Mouse (Mus musculus): Measurements from ENCODE around the gene Sept11. TPM values are rescaled to one million over a fixed set of nuclear protein-coding genes. Genes with fewer than 3 reads are reported as not detected.
A peak's percentile ranks its signal among the peaks of the same experiment; 100 is the strongest.

The Sept11 gene
- polyA plus RNA-seq, 1 experiment from 2014 or later = 42.5 TPM

DNA sequence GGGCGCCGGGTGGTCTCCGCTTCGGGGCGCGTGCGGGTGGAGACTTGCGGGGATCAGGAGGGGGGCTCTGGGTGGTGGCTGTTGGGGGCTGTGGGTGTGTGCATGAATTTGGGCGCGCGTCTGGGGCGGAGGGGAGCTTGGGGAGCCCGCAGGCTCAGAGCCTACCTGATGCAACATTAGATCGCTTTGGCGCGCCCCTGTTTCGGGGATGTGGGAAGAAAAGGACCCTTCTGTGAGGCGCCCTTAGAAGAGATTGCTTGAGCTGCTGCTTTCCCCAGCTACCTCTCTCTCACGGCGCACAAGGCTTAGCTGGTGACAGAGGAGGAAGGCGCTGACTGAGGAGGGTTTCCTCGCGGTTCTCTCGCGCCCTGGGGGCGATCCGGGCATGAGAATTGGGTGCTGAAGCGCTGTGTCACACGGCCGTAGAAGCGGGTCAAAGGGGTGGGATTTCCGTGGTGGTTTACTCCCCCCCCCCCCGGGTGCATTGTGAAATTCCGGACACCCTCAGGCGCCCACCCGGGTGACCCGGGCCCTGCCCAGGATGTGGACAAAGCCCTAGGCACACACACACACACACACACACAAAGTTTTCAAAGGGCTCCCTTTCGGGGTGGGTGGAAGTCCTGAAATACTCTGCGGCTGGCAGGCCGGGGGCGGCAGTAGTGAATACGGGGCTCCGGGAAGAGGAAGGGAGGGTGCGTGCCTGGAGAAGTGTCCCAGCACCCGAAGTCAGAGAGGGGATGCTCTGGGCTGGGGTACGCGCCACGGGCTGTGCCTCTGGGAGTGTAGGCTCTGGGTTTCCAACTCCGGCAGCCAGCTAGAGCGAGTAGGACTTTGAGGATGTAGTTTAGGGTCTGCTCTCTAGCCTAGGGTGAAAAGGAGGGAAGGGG lies 646 bp downstream of the Sept11 start:
- no peaks in the 10 kb centered on the region for H3K36me3 ChIP-seq (ENCODE audit: control insufficient read depth, insufficient read depth, low read length)
- H3K27ac ChIP-seq (replicated peaks) = peak overlapping the region; percentile 91
- peak overlapping the region; percentile 84 for H3K9ac ChIP-seq (ENCODE audit: low read length)
- peak; percentile 48 for DNase-seq (ENCODE audit: low spot score)
- under 1% methylated on average over 50 of the region's 50 CpGs for WGBS
- peak; percentile 30 for ATAC-seq (ENCODE audit: low FRiP score, low TSS enrichment)
- peak overlapping the region; percentile 88 for H3K4me3 ChIP-seq (ENCODE audit: low read depth, low read length)
- no peaks in the 10 kb centered on the region for H3K9me3 ChIP-seq (ENCODE audit: control insufficient read depth, low read length)
- no peaks in the 10 kb centered on the region for H3K27me3 ChIP-seq (ENCODE audit: control insufficient read depth, insufficient read depth, low read length)
- H3K4me1 ChIP-seq (replicated peaks; ENCODE audit: control insufficient read depth, insufficient read depth) = peaks cover 8% of the 10 kb centered on the region
- TF ChIP-seq EP300 (optimal IDR thresholded peaks at IDR 0.05) (no peak), CTCF (IDR thresholded peaks at IDR 0.05; ENCODE audit: low read depth) (no peak)
- H3K4me2 ChIP-seq (replicated peaks; ENCODE audit: low read depth) = peak overlapping the region; percentile 88

DNA sequence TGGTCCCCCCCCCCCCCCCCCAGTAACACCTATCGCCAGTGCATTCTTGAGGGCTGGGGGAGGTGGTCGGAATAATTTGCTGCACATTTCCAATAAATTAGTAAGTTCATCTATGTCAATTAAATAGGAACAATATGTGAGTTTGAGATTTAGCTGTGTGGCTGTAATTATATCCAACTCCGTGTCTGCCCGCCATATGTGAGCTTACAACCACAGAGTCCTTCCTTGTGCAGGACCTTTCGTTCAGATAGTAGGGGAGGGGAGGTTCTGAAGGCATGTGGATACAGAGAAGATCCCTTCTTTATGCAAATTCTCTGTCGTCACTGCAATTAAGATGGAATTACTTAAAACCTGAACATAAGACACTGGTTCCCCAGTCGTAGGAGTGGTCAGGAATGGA lies 2.1 kb downstream of the Sept11 start:
- Histone ChIP-seq H3K4me3 (ENCODE audit: low read depth, low read length) (peak overlapping the region; percentile 88), H3K27me3 (ENCODE audit: control insufficient read depth, insufficient read depth, low read length) (no peaks in the 10 kb centered on the region), H3K4me1 (replicated peaks; ENCODE audit: control insufficient read depth, insufficient read depth) (peaks cover 8% of the 10 kb centered on the region), H3K36me3 (ENCODE audit: control insufficient read depth, insufficient read depth, low read length) (no peaks in the 10 kb centered on the region), H3K27ac (replicated peaks) (no peak overlapping the region), H3K9ac (ENCODE audit: low read length) (no peak overlapping the region), H3K9me3 (ENCODE audit: control insufficient read depth, low read length) (no peaks in the 10 kb centered on the region), H3K4me2 (replicated peaks; ENCODE audit: low read depth) (peak overlapping the region; percentile 88)
- DNase-seq (ENCODE audit: low spot score) (no peak), ATAC-seq (ENCODE audit: low FRiP score, low TSS enrichment) (no peak)
- 70% methylated on average over 7 of the region's 7 CpGs for WGBS
- TF ChIP-seq CTCF (IDR thresholded peaks at IDR 0.05; ENCODE audit: low read depth) (no peak), EP300 (optimal IDR thresholded peaks at IDR 0.05) (no peak)

DNA sequence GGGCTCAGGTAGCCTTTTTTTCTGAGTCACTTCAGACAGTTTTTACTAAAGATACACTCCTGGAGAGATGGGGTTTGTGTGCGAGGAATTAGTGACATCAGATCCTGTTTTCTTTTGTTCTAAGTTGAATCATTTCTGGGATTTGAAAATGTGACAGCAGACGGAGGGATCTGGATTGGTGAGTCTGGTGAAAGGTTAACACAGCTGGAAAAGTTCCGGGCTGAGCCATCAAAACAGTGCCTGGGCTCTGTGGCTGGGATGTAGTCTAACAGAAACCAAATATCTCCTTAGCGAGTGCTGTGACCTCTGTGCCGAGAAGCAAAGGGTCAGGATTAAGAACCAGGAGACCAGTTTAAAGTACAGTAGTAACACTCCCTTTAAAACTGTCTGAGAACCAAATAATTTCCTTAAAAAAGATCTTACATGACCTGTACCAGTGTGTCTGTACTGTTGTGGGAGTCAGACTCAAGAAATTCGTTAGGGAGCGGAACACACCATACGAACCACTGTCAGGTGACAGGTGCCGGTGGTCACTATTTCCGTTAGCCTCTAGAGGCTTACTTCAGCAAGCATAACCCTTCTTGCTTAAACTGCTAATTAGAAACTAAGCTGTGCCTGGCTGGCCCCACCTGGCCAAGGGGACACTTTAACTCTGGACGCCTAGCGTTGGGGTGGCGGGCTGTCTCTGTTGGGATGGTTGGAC lies 4.1 kb downstream of the Sept11 start:
- H3K4me3 ChIP-seq (ENCODE audit: low read depth, low read length) = no peak overlapping the region
- peaks cover 3% of the 10 kb centered on the region for H3K4me1 ChIP-seq (replicated peaks; ENCODE audit: control insufficient read depth, insufficient read depth)
- no peaks in the 10 kb centered on the region for H3K27me3 ChIP-seq (ENCODE audit: control insufficient read depth, insufficient read depth, low read length)
- H3K9ac ChIP-seq (ENCODE audit: low read length) = no peak overlapping the region
- no peak overlapping the region for H3K27ac ChIP-seq (replicated peaks)
- 71% methylated on average over 13 of the region's 13 CpGs for WGBS
- ATAC-seq (ENCODE audit: low FRiP score, low TSS enrichment) (no peak), DNase-seq (ENCODE audit: low spot score) (no peak)
- no peaks in the 10 kb centered on the region for H3K9me3 ChIP-seq (ENCODE audit: control insufficient read depth, low read length)
- no peak overlapping the region for H3K4me2 ChIP-seq (replicated peaks; ENCODE audit: low read depth)
- H3K36me3 ChIP-seq (ENCODE audit: control insufficient read depth, insufficient read depth, low read length) = no peaks in the 10 kb centered on the region
- no peak for TF ChIP-seq EP300 (optimal IDR thresholded peaks at IDR 0.05)
- TF ChIP-seq CTCF (IDR thresholded peaks at IDR 0.05; ENCODE audit: low read depth) = no peak

DNA sequence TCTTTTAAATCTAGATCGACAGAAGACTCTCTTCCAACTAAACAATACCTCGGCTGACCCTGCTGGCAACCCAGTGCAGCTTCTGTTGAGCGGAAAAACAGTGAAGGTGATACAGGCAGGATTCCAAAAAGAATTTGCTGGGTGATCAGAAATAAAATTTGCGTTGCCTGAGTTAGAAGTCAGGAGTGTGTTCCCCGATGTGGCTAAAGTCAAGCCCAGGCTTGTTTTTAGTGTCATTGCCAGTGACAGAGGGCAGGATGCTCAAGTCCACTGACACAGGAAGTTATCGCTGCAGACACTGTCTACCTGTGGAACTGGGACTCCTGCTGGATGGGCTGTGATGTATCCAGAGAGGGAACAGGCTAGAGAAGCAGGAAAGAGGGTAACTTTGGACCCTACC lies 5.0 kb downstream of the Sept11 start:
- Histone ChIP-seq H3K4me1 (replicated peaks; ENCODE audit: control insufficient read depth, insufficient read depth) (peaks cover 3% of the 10 kb centered on the region; the same call in 1 of the 2 replicates), H3K4me3 (ENCODE audit: low read depth, low read length) (no peak overlapping the region), H3K36me3 (ENCODE audit: control insufficient read depth, insufficient read depth, low read length) (peaks cover 3% of the 10 kb centered on the region; the same call in 1 of the 2 replicates), H3K27me3 (ENCODE audit: control insufficient read depth, insufficient read depth, low read length) (no peaks in the 10 kb centered on the region), H3K27ac (replicated peaks) (no peak overlapping the region), H3K9ac (ENCODE audit: low read length) (no peak overlapping the region), H3K9me3 (ENCODE audit: control insufficient read depth, low read length) (no peaks in the 10 kb centered on the region), H3K4me2 (replicated peaks; ENCODE audit: low read depth) (no peak overlapping the region)
- TF ChIP-seq CTCF (IDR thresholded peaks at IDR 0.05; ENCODE audit: low read depth) (no peak), EP300 (optimal IDR thresholded peaks at IDR 0.05) (no peak)
- ATAC-seq (ENCODE audit: low FRiP score, low TSS enrichment) = no peak
- 54% methylated on average over 6 of the region's 6 CpGs for WGBS
- no peak for DNase-seq (ENCODE audit: low spot score)

- no peak overlapping the region for H3K4me2 ChIP-seq (replicated peaks; ENCODE audit: low read depth)
- 59% methylated on average over 14 of the region's 14 CpGs for WGBS
- no peak for ATAC-seq (ENCODE audit: low FRiP score, low TSS enrichment)
- H3K27me3 ChIP-seq (ENCODE audit: control insufficient read depth, insufficient read depth, low read length) = no peaks in the 10 kb centered on the region
- DNase-seq (ENCODE audit: low spot score) = no peak
- TF ChIP-seq CTCF (IDR thresholded peaks at IDR 0.05; ENCODE audit: low read depth) (no peak), EP300 (optimal IDR thresholded peaks at IDR 0.05) (no peak)
- no peaks in the 10 kb centered on the region for H3K9me3 ChIP-seq (ENCODE audit: control insufficient read depth, low read length)
- no peak overlapping the region for H3K27ac ChIP-seq (replicated peaks)
- no peak overlapping the region for H3K4me3 ChIP-seq (ENCODE audit: low read depth, low read length)
- no peak overlapping the region for H3K9ac ChIP-seq (ENCODE audit: low read length)
- H3K4me1 ChIP-seq (replicated peaks; ENCODE audit: control insufficient read depth, insufficient read depth) = peaks cover 3% of the 10 kb centered on the region; the same call in 1 of the 2 replicates
- peaks cover 3% of the 10 kb centered on the region; the same call in 1 of the 2 replicates for H3K36me3 ChIP-seq (ENCODE audit: control insufficient read depth, insufficient read depth, low read length)
These were observed 5.6 kb downstream of the Sept11 start for GRCm38 (mm10) chr5:93098811-93099210.

All from stomach, postnatal 0 days (tissue).